Mouse (Mus musculus): ENCODE measurements around the gene Shank2. TPM values are rescaled to one million over a fixed set of nuclear protein-coding genes. Genes with fewer than 3 reads are reported as not detected.

The Shank2 gene
- polyA plus RNA-seq, 1 experiment from 2014 or later = 2.6 TPM

GRCm38 (mm10) chr7:144425953-144426352, 424.2 kb downstream of the Shank2 start:
- Histone ChIP-seq H3K9me3 (replicated peaks) (no peaks in the 10 kb centered on the region), H3K4me2 (no peak overlapping the region), H3K27ac (no peak overlapping the region), H3K9ac (no peak overlapping the region), H3K4me3 (replicated peaks) (no peak overlapping the region), H3K27me3 (no peaks in the 10 kb centered on the region), H3K4me1 (no peaks in the 10 kb centered on the region), H3K36me3 (no peaks in the 10 kb centered on the region)
- no peak for ATAC-seq (replicated peaks; ENCODE audit: low FRiP score)
- 10% methylated on average over 8 of the region's 8 CpGs for WGBS

DNA sequence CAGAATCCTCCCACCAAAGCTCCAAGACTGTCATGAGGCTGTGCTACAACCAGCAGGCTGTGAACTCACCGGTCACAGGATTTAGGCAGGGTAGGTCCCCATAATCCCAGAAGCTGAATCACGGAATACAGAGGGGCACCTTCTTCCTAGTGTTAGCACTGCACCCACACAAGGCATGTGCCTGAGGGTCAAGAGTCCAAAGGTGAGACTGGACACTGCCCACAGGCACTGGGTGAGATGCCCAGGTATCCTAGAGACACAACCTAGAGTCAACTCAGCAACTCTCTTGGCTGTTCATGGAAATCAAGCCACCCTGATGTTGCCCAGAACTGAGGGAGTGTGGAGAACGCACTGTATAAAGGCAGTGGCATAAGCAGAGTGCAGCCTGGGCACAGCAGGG, 424.9 kb downstream of the Shank2 start:
- H3K9me3 ChIP-seq (replicated peaks) = no peaks in the 10 kb centered on the region
- H3K27me3 ChIP-seq = no peaks in the 10 kb centered on the region
- H3K4me2 ChIP-seq = no peak overlapping the region
- no peaks in the 10 kb centered on the region for H3K4me1 ChIP-seq
- no peaks in the 10 kb centered on the region for H3K36me3 ChIP-seq
- H3K9ac ChIP-seq = no peak overlapping the region
- no peak overlapping the region for H3K4me3 ChIP-seq (replicated peaks)
- no peak overlapping the region for H3K27ac ChIP-seq
- WGBS = 88% methylated on average over 3 of the region's 3 CpGs
- no peak for ATAC-seq (replicated peaks; ENCODE audit: low FRiP score)

GRCm38 (mm10) chr7:144427460-144427859, 425.7 kb downstream of the Shank2 start:
- Histone ChIP-seq H3K27me3 (no peaks in the 10 kb centered on the region), H3K4me2 (no peak overlapping the region), H3K9me3 (replicated peaks) (no peaks in the 10 kb centered on the region), H3K27ac (no peak overlapping the region), H3K9ac (no peak overlapping the region), H3K36me3 (no peaks in the 10 kb centered on the region), H3K4me1 (no peaks in the 10 kb centered on the region), H3K4me3 (replicated peaks) (no peak overlapping the region)
- ATAC-seq (replicated peaks; ENCODE audit: low FRiP score) = no peak
- 84% methylated on average over 3 of the region's 3 CpGs for WGBS

GRCm38 (mm10) chr7:144432920-144433319, 431.2 kb downstream of the Shank2 start:
- Histone ChIP-seq H3K36me3 (peaks cover 27% of the 10 kb centered on the region), H3K4me1 (no peaks in the 10 kb centered on the region), H3K4me3 (replicated peaks) (no peak overlapping the region), H3K27ac (no peak overlapping the region), H3K9ac (no peak overlapping the region), H3K4me2 (no peak overlapping the region), H3K9me3 (replicated peaks) (no peaks in the 10 kb centered on the region), H3K27me3 (no peaks in the 10 kb centered on the region)
- 81% methylated on average over 2 of the region's 2 CpGs for WGBS
- ATAC-seq (replicated peaks; ENCODE audit: low FRiP score) = no peak

GRCm38 (mm10) chr7:144438811-144439210, 437.1 kb downstream of the Shank2 start:
- no peak for ATAC-seq (replicated peaks; ENCODE audit: low FRiP score)
- Histone ChIP-seq H3K4me2 (no peak overlapping the region), H3K27me3 (no peaks in the 10 kb centered on the region), H3K36me3 (peaks cover 84% of the 10 kb centered on the region), H3K4me1 (no peaks in the 10 kb centered on the region), H3K4me3 (replicated peaks) (no peak overlapping the region), H3K9me3 (replicated peaks) (no peaks in the 10 kb centered on the region), H3K9ac (no peak overlapping the region), H3K27ac (no peak overlapping the region)
- 95% methylated on average over 7 of the region's 7 CpGs for WGBS

- no peaks in the 10 kb centered on the region for H3K9me3 ChIP-seq (replicated peaks)
- H3K4me3 ChIP-seq (replicated peaks) = no peak overlapping the region
- WGBS = 93% methylated on average over 11 of the region's 11 CpGs
- no peaks in the 10 kb centered on the region for H3K27me3 ChIP-seq
- no peaks in the 10 kb centered on the region for H3K4me1 ChIP-seq
- peaks cover 98% of the 10 kb centered on the region for H3K36me3 ChIP-seq
- no peak for ATAC-seq (replicated peaks; ENCODE audit: low FRiP score)
- H3K4me2 ChIP-seq = no peak overlapping the region
- H3K27ac ChIP-seq = no peak overlapping the region
- no peak overlapping the region for H3K9ac ChIP-seq
These were observed 439.7 kb downstream of the Shank2 start for GRCm38 (mm10) chr7:144441466-144441865.

DNA sequence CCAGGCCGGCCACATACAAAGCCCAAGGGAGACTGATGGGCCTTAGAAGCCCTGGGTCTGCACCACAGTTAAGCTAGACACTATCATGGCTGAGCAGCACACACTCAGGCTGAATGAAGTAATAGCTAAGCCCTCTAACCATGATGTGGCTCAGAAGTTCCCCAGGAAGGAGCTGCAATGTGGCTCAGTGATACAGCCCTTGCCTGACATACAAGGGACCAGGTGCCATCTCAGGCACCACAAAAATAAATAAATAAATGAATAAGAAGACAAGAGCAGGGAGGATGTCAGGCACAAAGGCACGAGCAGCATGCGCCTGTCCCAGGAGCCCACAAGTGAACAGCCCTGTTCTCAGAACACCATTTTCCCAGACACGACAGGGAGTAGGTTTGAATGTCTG, 440.2 kb downstream of the Shank2 start:
- Histone ChIP-seq H3K36me3 (peaks cover 98% of the 10 kb centered on the region), H3K27me3 (no peaks in the 10 kb centered on the region), H3K4me2 (no peak overlapping the region), H3K4me3 (replicated peaks) (no peak overlapping the region), H3K9me3 (replicated peaks) (no peaks in the 10 kb centered on the region), H3K4me1 (no peaks in the 10 kb centered on the region), H3K9ac (no peak overlapping the region), H3K27ac (no peak overlapping the region)
- 92% methylated on average over 4 of the region's 4 CpGs for WGBS
- no peak for ATAC-seq (replicated peaks; ENCODE audit: low FRiP score)

GRCm38 (mm10) chr7:144444788-144445187, 443.1 kb downstream of the Shank2 start:
- Histone ChIP-seq H3K9ac (no peak overlapping the region), H3K27me3 (no peaks in the 10 kb centered on the region), H3K27ac (no peak overlapping the region), H3K36me3 (peaks cover 98% of the 10 kb centered on the region), H3K4me3 (replicated peaks) (no peak overlapping the region), H3K4me2 (no peak overlapping the region), H3K9me3 (replicated peaks) (no peaks in the 10 kb centered on the region), H3K4me1 (no peaks in the 10 kb centered on the region)
- ATAC-seq (replicated peaks; ENCODE audit: low FRiP score) = no peak
- WGBS = 82% methylated on average over 7 of the region's 7 CpGs

GRCm38 (mm10) chr7:144447146-144447545, 445.4 kb downstream of the Shank2 start:
- 84% methylated on average over 3 of the region's 3 CpGs for WGBS
- Histone ChIP-seq H3K36me3 (peaks cover 98% of the 10 kb centered on the region), H3K27ac (no peak overlapping the region), H3K9me3 (replicated peaks) (no peaks in the 10 kb centered on the region), H3K4me3 (replicated peaks) (no peak overlapping the region), H3K4me1 (no peaks in the 10 kb centered on the region), H3K27me3 (no peaks in the 10 kb centered on the region), H3K9ac (no peak overlapping the region), H3K4me2 (no peak overlapping the region)
- ATAC-seq (replicated peaks; ENCODE audit: low FRiP score) = no peak

- H3K4me2 ChIP-seq = no peak overlapping the region
- ATAC-seq (replicated peaks; ENCODE audit: low FRiP score) = no peak
- H3K27ac ChIP-seq = no peak overlapping the region
- WGBS = 79% methylated on average over 1 of the region's 1 CpGs
- H3K9ac ChIP-seq = no peak overlapping the region
- no peaks in the 10 kb centered on the region for H3K4me1 ChIP-seq
- H3K9me3 ChIP-seq (replicated peaks) = no peaks in the 10 kb centered on the region
- peaks cover 99% of the 10 kb centered on the region for H3K36me3 ChIP-seq
- no peak overlapping the region for H3K4me3 ChIP-seq (replicated peaks)
- H3K27me3 ChIP-seq = no peaks in the 10 kb centered on the region
These were observed 446.5 kb downstream of the Shank2 start for GRCm38 (mm10) chr7:144448186-144448585.

- H3K4me3 ChIP-seq (replicated peaks) = no peak overlapping the region
- 91% methylated on average over 13 of the region's 13 CpGs for WGBS
- H3K27me3 ChIP-seq = no peaks in the 10 kb centered on the region
- no peaks in the 10 kb centered on the region for H3K4me1 ChIP-seq
- no peak overlapping the region for H3K9ac ChIP-seq
- no peaks in the 10 kb centered on the region for H3K9me3 ChIP-seq (replicated peaks)
- H3K4me2 ChIP-seq = no peak overlapping the region
- ATAC-seq (replicated peaks; ENCODE audit: low FRiP score) = no peak
- H3K27ac ChIP-seq = no peak overlapping the region
- peaks cover 100% of the 10 kb centered on the region for H3K36me3 ChIP-seq
These were observed 448.2 kb downstream of the Shank2 start for GRCm38 (mm10) chr7:144449637-144450570.

- Histone ChIP-seq H3K4me1 (no peaks in the 10 kb centered on the region), H3K27ac (no peak overlapping the region), H3K27me3 (no peaks in the 10 kb centered on the region), H3K4me3 (replicated peaks) (no peak overlapping the region), H3K36me3 (peaks cover 100% of the 10 kb centered on the region), H3K9ac (no peak overlapping the region), H3K4me2 (no peak overlapping the region), H3K9me3 (replicated peaks) (no peaks in the 10 kb centered on the region)
- WGBS = 90% methylated on average over 9 of the region's 9 CpGs
- ATAC-seq (replicated peaks; ENCODE audit: low FRiP score) = no peak
These were observed 448.9 kb downstream of the Shank2 start for GRCm38 (mm10) chr7:144450661-144451060.

- no peak for ATAC-seq (replicated peaks; ENCODE audit: low FRiP score)
- 90% methylated on average over 1 of the region's 1 CpGs for WGBS
- Histone ChIP-seq H3K27me3 (no peaks in the 10 kb centered on the region), H3K4me3 (replicated peaks) (no peak overlapping the region), H3K27ac (no peak overlapping the region), H3K9ac (no peak overlapping the region), H3K36me3 (peaks cover 100% of the 10 kb centered on the region), H3K4me2 (no peak overlapping the region), H3K4me1 (no peaks in the 10 kb centered on the region), H3K9me3 (replicated peaks) (no peaks in the 10 kb centered on the region)
These were observed 457.2 kb downstream of the Shank2 start for GRCm38 (mm10) chr7:144458881-144459280.

All from kidney, embryonic 15.5 days (tissue).